Mouse (Mus musculus) layer of hippocampus, adult 9-10 months (tissue): ENCODE results near the gene Elovl2.
"Not testable (repeated sequence)": the region's sequence is repeated elsewhere in the genome, so short reads cannot be mapped to it uniquely, and the experiment has no call there.

Experiments used
- DNase-seq: peaks from one replicate; pipeline ENCODE4 v3.0.0; 2022; ENCODE audit warnings: low spot score

The Elovl2 gene

DNA sequence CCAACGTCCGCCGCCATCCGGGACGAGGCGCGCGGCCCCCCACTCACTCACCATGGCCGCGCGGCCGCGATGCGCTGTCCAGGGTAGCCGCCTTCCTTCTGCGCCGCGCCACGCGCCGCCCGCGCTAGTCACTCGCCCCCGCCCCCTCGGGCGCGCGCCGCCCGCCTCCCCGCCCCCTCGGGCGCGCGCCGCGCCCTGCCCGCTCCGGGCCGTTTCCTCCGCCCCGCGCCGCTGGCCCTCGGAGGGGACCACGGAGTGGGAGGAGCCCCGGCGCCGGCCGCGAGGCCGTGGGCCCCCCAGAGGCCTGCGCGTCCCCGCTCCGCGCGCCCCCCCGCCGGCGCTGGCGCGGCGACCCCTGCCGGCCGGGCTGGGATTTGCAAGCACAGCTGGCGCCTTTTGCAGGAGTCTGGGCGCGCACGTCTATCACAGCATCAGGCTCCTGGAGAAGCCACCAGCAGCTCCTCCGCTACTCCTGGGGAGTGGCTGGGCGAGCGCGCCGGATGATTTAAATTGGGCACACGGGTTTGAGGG, at the start of gene Elovl2:
Gene Elovl2, minus strand, starts transcription at position 102 of the 531 bp plus-strand sequence.
- DNase-seq = no peak

DNA sequence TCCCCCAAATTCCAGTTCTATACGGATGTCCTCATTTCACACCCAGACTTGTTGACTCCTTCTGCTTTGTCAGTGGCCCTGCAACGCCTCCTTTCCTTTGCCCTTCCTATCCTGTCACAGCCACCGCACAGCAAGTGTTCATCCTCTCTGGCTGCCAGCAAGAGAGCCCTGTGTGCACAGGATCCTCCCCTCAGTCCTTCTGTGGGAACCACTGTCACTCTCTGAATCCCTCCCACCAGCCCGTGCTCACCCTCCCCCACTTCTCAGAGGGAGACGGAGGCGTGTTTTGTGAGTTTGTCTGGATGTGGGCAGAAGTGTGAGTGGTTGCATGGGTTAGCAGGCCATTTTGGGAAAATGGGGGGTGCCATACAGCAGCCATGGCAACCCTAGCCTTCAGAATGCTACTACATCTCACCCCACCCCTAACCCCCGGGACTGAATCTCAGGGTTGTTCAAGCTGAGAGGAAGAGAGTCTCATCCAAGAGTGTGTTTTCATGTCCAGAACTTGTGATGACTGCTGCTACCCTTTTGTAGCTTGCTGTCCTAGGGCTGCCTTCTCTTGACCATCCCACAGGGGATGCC, 47.7 kb upstream of the Elovl2 start:
- no peak for DNase-seq

DNA sequence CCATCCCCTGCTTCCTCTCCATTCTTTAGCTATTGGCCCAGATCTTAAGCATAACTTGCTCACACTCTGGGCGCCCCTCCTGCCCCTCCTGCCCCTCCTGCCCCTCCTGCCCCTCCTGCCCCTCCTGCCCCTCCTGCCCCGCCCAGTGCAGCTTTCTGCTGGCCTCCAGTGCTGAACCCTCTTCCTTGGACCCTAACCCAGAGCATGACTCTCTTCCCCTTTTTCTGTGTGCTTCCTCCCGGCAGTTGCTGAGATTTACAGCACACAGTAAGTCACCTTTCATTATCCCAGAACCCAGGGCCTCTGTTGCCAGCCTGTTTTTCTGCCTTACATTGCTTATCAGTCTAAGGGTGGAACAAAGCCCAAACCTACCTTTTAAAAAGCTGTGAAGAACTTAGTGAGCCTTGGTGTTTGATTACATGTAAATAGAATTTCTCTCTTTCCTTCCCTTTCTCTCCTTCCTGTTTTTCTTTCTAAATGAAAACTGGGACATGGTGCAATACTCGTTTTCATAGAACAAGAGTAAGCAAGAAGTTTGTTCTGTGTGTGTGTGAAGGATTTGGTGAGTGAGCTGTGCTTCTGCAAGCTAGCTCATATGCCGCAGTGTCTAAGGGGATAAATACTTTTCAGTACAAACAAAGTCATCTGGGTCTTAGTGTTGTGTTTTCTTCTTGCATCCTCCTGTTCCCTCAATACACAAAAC, 43.2 kb upstream of the Elovl2 start:
- DNase-seq = no peak

DNA sequence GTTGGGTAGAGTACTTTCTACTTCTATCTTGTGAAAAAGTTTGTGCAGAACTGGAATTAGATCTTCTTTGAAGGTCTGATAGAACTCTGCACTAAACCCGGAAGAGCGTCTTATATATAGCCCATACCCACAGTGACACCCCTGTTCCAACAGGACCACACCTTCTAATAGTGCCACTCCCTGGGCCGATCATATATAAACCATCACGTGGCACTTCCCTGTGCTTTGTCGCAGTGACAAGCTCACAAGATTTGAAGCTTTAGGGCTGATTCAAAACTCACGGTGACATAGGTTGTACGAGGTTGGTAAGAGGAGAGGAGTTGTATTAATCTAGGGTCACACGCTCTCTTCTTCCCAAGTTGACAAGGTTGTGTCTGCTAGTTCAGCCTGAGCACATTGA, 41.4 kb upstream of the Elovl2 start:
- not testable (repeated sequence) for DNase-seq

DNA sequence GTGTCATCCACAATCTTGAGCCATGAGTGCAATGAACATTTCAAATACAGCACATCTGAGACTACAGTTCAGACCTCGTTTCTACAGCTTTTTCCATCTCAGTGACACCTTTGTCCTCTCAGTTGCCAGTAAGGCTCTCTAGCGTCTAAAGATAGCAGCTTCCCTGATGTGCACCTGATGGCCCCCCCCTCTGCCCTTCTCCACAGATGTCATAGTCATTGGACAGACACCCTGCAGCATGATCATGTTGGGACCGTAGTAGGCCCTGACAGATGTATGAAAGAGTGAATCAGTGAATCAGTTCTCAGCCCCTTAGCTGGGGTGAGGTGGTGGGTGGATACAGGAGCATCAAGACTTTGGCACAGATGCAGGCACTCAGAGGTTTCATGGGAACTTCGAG, 37.6 kb upstream of the Elovl2 start:
- DNase-seq = no peak

DNA sequence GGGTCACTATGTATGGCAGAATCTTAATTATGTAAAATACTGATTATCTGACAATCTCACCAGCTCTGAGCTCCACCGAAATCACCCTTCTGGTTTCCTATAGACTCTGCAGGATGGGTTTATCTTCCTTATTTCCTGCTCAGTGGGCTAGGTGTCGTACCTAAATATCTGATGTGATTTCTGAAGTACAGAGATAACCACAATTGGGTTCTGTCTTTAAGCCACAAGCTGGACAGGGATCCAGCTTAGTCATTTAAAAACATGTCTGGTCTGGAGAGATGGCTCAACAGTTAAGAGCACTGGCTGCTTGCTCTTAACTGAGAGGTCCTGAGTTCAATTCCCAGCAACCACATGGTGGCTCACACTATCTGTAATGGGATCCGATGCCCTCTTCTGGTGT, 36.8 kb upstream of the Elovl2 start:
- no peak for DNase-seq

DNA sequence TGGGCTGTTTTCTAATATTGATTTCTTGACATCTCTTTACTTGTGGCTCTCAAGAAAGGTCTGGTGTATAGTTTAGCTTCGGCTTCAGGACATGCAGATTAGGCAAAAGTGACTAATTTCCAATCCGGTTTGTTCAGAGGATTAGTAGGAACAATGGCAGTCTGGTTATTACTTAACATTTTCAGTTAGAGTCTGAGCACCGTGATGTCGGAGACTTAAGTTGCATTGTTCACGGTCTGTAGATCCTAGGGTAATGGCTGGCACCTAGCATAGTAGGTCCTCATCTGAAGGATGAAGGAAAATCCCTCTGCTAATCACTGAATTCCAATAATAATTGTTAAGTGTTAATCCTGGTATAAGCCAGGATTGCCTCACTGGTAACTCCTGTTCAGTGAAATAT, 35.9 kb upstream of the Elovl2 start:
- no peak for DNase-seq

DNA sequence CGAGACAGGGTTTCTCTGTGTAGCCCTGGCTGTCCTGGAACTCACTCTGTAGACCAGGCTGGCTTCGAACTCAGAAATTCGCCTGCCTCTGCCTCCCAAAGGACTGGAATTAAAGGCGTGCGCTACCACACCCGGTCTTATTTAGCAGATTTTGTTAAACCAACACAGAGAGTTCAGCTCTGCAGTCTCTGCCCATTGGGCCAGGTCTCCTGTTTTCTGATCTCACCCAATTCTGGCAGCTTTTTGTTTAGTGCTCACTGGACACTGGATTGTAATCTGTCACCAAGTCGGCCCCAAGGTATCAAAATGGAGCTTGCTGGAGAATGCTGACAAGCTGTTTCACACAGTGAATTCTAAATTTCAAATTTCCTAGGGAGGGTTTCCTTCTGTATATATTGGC, 32.5 kb upstream of the Elovl2 start:
- no peak for DNase-seq

DNA sequence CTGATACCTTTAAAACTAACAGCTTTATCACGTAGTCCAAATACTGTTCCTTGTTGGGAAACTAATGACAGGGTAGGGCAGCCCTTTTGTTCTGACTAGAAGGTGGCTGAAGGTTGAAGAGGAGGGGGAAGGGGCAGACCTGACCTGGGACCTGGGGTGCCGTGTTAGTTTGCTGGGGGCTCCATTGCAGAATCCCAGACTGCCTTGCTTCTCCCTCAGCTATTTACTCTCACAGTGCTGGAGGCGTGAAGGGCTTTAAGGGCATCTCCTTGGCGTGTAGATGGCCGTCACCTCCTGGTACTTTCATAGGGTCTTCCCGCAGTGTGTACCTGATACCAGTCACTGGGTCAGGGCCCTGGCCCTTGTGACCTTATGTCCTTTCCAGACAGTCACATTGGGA, 31.9 kb upstream of the Elovl2 start:
- no peak for DNase-seq

DNA sequence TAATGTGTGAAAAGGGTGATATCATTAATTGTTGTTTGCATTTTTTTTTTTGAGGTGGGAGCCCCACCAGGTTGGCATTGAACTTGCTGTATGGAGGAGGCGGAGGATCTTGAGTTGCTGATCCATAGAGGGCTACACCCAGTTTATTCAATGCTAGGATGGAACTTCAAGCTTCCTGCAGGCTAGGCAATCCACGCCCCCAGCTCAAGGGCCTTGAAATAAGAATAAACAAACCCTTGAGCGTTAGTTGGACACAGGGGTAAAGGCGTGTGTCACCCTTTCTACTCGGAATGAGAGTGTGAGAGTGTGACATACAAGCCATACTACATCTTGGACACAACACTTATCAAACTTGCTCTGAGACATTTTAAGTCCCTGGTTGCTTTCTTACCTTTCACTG, 31.5 kb upstream of the Elovl2 start:
- no peak for DNase-seq

DNA sequence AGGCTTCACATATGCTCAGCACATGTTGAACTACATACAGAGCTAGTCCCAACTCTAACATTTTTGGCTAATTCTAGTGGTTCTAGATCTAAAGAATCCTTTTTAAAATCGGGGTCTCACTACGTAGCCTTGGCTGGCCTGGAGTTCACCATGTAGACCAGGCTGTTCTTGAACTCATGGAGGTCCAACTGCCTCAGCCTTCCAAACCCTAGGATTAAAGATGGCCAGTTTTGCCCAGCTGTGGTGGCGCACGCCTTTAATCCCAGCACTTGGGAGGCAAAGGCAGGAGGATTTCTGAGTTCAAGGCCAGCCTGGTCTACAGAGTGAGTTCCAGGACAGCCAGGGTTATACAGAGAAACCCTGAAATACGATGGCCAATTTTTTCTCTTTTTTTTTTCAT, 31.0 kb upstream of the Elovl2 start:
- DNase-seq = not testable (repeated sequence)

DNA sequence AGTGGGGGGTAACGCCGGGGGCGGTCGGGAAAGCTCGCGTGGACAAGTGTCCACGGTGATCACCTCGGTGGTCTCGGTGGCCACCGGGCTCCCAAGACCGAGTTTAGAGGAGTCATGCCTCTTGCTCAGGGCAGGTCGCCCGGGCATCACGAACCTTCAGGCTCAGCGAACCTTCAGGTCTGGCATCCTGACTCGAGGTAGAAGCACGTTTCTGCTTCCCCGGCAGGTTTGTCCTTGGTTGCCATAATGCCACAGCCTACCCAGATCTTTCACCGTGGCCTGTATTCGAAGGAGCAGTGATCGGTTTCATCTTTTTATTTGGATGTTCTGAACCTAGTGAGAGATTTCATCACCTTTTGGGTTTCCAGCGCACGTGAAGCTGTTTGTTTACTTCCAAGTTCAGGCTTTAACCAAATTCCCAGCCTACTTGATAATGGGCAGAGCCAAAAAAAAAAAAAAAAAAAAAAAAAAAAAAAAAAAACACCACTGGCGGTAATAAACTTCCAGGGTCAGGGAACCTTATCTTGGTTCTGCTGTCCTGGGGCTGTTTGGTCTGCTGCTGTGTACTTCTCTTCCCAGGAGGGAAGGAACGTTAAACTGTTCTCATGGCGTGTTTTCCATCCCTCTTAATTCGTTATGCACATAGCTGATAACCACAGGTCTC, 30.2 kb upstream of the Elovl2 start:
- no peak for DNase-seq

DNA sequence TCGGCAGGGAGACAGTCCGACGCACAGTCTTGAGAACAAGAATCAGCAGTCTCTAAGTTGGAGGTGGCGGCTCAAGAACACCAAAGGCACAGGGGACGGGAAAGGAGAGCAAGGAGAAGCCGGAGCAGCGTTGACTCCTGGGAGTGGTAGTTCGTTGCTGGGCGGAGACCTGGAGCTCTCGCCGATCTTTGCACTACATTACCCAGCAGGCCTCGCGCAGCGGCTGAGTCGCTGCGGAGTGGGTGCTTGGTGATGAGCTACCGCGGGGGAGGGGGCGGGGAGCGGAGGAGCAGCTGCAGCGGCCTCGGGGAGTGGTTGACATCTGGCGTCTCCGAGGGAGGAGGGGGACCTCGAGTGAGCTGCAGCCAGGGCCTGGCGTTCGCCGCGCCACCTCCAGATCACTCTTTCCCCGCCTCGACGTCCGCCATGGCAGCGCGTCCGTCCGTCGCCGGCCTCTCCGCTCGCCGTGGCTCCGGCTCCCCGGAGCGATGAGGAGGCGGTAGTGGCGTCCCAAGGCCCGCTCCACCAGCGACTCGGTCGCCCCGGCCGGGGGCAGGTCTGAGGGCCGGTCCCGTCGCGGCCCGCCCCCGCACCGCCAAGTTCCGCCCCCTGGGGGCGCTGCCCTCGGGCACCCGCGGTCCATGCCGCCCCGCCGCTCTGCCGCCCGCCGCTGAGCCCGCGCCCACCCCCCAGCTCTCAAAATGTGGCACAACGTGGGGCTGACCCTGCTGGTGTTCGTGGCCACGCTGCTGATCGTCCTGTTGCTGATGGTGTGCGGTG, 29.5 kb upstream of the Elovl2 start, which contains the start of gene Smim13:
Gene Smim13, plus strand, starts transcription at position 307 of the 780 bp plus-strand sequence.
- DNase-seq = peak; percentile 78

DNA sequence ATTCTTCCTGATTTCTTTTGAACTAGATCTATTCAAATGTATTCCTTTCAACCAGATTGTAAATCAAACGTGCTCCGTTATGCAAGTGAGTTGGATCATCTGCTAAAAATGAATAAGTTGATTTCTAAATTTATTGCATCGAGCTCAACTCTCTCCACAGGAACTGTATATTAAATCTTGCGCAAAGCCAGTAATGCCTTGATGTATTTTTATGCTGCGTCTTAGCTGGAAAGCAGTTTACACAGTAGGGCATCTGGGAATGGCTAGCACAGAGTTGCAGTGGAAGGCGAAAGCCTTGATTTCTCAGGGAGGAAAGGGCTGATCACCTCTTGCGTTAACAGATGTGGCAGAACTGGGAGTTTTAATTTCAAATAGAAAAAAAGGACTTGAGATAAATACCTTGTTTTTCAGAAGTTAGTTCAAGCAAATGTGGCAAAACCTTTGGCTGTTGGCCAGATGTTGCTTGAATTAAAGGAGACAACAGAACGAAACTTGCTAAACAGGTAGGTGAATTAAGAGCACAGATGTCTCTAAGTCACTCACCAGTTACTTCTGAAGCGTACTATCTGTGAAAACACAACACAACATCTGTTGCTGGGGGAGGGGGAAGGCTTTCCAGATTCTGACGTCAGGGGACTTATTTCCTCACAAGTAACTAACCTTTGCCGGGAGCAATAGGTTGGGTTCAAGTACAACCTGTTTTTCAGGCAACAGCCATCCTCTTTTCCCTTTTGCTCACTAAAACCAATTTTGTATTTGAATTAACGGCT, 28.7 kb upstream of the Elovl2 start:
- DNase-seq = peak; percentile 15

DNA sequence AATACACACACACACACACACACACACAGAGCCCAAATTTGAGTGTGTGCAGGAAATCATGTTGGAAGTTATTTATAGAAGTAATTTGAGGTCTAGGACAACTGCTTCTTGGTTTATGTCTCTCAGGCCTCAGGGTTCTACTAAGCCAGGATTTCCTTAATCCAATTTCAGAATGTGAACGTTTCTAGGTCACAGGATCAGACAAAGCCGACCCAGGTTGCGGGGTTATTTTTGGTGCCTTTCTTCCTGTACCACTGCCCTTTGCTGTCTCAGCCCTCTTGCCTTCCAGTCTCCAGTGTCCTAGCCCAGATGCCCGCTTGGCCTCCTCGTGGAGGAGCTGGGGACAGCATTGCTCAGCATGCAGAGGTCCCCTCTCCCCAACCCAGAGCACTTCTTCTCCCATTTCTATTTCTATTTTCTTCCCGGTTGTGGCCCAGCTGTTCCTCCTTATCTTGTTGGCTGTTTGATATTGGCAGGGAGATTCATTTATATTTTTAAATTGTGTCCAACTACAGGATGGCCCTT, 24.2 kb upstream of the Elovl2 start:
- DNase-seq = no peak

DNA sequence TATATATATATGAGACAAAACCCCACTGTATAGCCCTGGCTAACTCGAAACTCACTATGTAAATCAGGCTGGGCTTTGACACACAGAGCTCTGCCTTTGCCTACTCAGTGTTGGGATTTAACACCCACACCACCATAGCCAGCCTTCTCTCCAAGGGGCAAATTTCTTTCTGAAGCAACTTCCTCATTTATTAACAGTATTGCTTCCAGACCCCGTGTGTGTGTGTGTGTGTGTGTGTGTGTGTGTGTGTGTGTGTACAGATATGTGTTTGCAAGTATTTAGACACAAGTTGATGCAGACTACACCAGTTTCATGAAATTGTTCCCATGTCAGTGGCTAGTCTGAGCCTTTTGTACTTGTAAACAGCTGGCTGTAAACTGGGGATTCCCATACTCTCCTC, 21.4 kb upstream of the Elovl2 start:
- no peak for DNase-seq

DNA sequence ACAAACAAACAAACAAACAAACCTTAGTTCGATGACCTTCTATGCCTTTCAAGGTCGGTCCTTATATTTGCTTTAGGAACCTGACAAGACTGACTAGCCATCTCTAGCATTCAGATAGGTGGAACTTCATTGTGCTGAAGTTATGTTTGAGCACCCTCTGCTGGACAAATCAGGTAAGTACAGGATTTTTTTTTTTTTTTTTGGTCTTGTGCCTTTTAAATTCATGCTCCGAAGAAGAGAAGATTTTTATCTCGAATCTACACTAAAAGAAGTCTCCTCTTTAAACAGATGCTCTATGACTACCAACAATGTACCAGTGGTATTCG, 18.6 kb upstream of the Elovl2 start:
- peak; percentile 22 for DNase-seq

DNA sequence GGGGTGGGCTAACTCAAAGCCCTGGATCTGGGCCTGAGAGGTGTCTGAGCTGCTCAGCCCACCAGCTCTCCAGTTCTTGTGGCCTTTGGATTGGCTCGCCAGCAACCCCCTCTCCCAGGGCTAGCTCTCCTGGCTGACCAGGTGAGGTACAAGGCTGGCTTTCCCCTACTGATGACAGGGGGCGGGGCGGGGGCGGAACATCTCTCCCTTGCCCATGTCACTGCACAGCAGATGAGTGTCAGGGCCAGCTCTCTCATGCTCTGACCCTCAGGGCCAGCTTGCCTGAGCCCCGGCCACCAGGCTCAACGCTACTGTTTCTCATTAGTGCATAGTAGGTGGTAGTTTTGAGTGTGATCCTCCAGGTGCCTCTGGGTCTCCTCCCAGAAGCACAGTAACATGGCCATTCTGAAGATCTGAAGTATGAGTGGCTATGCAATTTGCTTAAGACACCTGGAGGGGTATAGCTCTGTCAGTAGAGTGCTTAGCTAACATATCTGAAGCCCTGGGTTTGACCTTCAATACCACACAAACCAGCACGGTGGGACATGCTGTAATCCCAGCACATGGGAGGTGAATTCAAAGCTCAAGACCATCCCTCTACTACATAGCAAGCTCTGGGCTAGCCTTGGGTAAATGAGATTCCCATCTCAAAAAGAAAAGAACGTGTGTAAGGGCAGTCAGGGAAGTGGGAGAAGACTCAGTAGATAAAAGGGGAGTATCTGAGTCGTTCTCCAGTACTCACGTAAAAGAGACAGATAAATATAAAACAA, 18.0 kb upstream of the Elovl2 start:
- DNase-seq = no peak

DNA sequence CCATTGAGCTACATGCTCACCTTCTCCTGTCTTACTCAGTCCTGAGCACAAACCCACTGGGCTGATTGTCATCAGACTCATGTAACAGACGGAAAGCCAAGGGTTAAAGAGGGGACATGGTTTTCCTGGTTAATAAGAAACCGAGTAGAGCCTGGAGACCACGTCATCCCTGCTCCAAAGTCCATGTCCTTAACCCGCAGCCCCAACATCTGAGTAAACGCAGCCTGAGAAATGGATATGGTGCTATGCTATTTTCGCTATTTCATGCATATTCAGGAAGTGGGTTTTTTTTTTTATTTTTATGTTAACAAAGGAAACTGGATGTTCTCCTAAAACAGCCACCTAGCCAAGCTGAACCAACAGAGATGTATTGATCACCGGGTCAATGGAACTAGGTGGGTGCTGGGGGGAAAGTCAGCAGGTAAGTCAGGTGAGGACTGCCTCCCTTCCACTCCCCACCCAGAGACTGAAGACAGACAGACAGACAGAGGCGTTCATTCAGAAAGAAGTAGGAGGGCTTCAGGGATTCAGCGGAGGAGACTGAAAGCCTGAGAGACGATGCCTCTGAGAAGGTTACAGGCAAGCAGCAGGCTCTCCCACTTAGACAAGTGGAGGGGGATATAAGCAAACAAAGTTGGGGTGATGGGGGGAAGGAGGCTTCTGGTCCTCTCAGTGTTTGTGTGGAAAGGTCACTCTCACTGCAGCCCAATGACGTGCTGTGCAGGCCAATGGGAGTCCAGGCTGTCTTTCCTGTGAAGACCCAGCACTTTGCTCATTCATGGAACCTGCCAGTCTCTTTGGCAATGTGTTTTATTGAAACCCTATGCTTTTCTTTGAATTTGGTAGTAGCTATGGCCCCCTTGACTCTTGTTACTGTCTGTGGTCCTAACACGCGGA, 15.9 kb upstream of the Elovl2 start:
- DNase-seq = no peak

DNA sequence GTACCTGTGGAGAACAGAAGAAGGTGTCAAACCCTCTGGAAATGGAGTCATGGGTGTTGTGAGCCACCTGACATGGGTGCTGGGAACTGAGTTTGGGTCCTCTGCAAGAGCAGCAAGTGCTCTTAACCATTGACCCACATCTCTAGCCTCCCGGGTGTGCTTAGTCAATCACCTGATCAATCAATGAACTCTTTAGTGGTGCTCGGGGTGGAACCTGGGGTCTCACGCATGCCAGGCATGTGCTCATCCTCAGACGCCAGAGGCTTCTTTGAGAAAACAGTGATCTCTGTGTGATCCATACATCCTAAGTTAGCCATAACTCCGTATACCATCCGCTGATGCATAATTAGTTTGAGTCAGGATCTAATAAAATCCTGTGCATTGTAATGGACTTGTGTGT, 15.0 kb upstream of the Elovl2 start:
- DNase-seq = no peak
